Mouse (Mus musculus): ENCODE data around the gene Gm10309.

DNA sequence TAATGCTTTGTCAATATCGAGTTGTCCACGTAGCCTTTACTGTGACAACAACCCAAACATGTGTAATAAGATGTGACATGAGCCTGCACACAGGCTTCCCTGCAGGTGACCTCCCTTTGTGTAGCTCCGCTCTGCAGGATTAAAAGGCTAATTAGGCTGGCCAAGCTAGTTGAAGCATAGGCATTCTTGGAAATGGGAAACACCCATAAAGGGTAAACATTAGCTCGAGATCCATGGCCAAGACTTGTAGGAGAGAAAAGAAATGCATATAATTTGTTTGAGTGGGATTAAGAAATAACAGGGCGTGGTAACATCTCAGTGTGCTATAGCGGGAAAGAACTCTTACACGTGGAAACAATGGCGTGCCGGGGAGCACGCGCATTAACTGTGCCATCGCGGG lies 39.2 kb downstream of the Gm10309 start:
- TF ChIP-seq CTCF (IDR thresholded peaks at IDR 0.05; ENCODE audit: control insufficient read depth, insufficient read depth, insufficient replicate concordance, low read depth, low read length): no peak
- no peak for TF ChIP-seq POLR2A (IDR thresholded peaks at IDR 0.05; ENCODE audit: control insufficient read depth, low read depth, low read length)

Measured in testis, adult 2 months (tissue).